Mouse (Mus musculus) lung, postnatal 0 days (tissue): Measurements from ENCODE around the gene Slc25a17.

Source experiments
- CTCF ChIP-seq: IDR thresholded peaks from 2 replicates; pipeline ENCODE4 v1.5.1; 2016; ENCODE audit warnings: antibody characterized with exemption, mild to moderate bottlenecking
- EP300 ChIP-seq: IDR thresholded peaks from 2 replicates; pipeline ENCODE4 v1.6.1; 2016; ENCODE audit warnings: antibody characterized with exemption, mild to moderate bottlenecking, control low read depth

- TF ChIP-seq CTCF (no peak), EP300 (no peak)
Measured at GRCm38 (mm10) chr15:81361417-81362015, 904 bp upstream of the Slc25a17 start.
